Mouse (Mus musculus) lung, adult 2 months (tissue): Measurements from ENCODE around the gene Il1r1.

Experiments
- CTCF ChIP-seq: fragments of 200-500 bp; IDR thresholded peaks from 2 replicates; pipeline ENCODE4 v1.5.1; 2011; ENCODE audit warnings: mild to moderate bottlenecking, low read length, control low read depth; ENCODE audit not compliant: insufficient read depth
- POLR2A ChIP-seq: fragments of 200-500 bp; IDR thresholded peaks from 2 replicates; pipeline ENCODE4 v1.6.1; 2011; ENCODE audit warnings: low read depth, mild to moderate bottlenecking, control low read depth, low read length, borderline replicate concordance; ENCODE audit errors: extremely low read depth

GRCm38 (mm10) chr1:40352158-40352903, 127.5 kb downstream of the Il1r1 start:
- no peak for TF ChIP-seq CTCF
- TF ChIP-seq POLR2A = no peak
